Mouse (Mus musculus) bone marrow, adult 2 months (tissue): ENCODE results near the gene Nmnat3. TPM values are rescaled to one million over a fixed set of nuclear protein-coding genes. Genes with fewer than 3 reads are reported as not detected.

Source experiments
- H3K27ac ChIP-seq: fragments of 200-500 bp; 2 replicates; pipeline ENCODE4 v1.5.1; 2012; ENCODE audit warnings: low read depth, mild to moderate bottlenecking, control low read depth, inconsistent platforms, low read length; ENCODE audit not compliant: control insufficient read depth, poor library complexity, insufficient read depth
- H3K4me1 ChIP-seq: fragments of 200-500 bp; 2 replicates; pipeline ENCODE4 v1.6.1; 2011; ENCODE audit warnings: low read length; ENCODE audit not compliant: control insufficient read depth, insufficient read depth
- H3K4me3 ChIP-seq: fragments of 200-500 bp; replicated peaks from 2 replicates; pipeline ENCODE3; 2011; ENCODE audit warnings: mild to moderate bottlenecking, low read depth, low read length, control low read depth; ENCODE audit not compliant: control insufficient read depth
- CTCF ChIP-seq: fragments of 200-500 bp; IDR thresholded peaks from 2 replicates; pipeline ENCODE4 v1.5.1; 2011; ENCODE audit warnings: low read length, control low read depth; ENCODE audit not compliant: control insufficient read depth, insufficient read depth
- POLR2A ChIP-seq: fragments of 200-500 bp; IDR thresholded peaks from 2 replicates; pipeline ENCODE4 v1.6.1; 2011; ENCODE audit warnings: low read depth, mild to moderate bottlenecking, control low read depth, low read length, borderline replicate concordance; ENCODE audit not compliant: control insufficient read depth
- WGBS: fragments of 180-500 bp; shearing (Covaris S2); methylation state at CpG from one replicate; pipeline ENCODE4 v1.1.7; 2018; 5-methylcytosine and 5-hydroxymethylcytosine counted together
- polyA plus RNA-seq: library from polyadenylated mRNA; stranded (reverse); fragments of >200 nt; gene quantifications from 2 replicates; pipeline ENCODE4 v1.2.4, GENCODE M21; 2011; ENCODE audit warnings: low replicate concordance; ENCODE audit not compliant: missing spikeins, insufficient read depth, insufficient read length

Nmnat3 gene
- polyA plus RNA-seq, 1 experiment, result 18.9 TPM

DNA sequence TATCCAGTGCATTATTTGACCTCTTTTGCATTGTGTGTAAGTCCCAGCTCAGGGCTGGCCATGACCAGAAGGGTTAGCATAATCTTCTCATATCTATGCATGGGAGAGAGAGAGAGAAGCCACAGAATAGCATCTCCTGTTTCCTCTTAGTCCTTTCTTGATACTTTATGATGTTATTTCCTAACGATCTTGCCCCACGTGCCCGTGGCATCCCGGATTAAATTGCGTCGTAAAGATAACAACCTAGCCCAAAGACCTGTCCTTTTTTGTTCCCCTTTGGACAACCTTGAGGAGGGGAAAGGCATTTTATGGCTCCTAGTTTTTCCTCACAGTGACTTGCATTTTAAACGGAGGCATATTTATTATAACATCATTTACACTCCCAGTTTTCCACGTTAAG is 78.8 kb downstream of the Nmnat3 start:
- no peaks in the 10 kb centered on the region for H3K4me1 ChIP-seq
- TF ChIP-seq POLR2A (no peak), CTCF (no peak)
- 82% methylated on average over 8 of the region's 8 CpGs for WGBS
- no peak overlapping the region for H3K27ac ChIP-seq
- no peak overlapping the region for H3K4me3 ChIP-seq

GRCm38 (mm10) chr9:98367333-98367962 is 80.2 kb downstream of the Nmnat3 start:
- Histone ChIP-seq H3K4me3 (no peak overlapping the region), H3K4me1 (no peaks in the 10 kb centered on the region), H3K27ac (no peak overlapping the region)
- WGBS, result 94% methylated on average over 13 of the region's 13 CpGs
- no peak for TF ChIP-seq CTCF
- no peak for TF ChIP-seq POLR2A

DNA sequence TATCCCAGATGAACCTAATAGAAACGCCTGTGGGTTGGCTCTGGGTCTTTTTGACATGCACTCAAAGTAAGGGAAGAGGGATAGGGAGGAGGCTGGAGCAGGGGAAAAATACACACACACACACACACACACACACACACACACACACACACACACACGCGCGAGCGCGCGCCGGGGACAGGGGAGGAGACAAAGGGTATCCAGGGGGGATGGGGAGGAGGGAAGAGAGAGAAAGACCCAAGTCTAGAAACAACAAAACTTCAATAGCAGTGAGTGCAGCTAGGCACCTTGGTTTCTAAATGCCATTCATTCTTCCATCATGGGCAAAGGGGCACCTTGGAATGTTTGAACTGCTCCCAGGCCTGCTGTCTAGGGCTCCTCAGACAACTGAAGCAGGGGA is 82.5 kb downstream of the Nmnat3 start:
- H3K4me3 ChIP-seq, result no peak overlapping the region
- H3K4me1 ChIP-seq, result no peaks in the 10 kb centered on the region
- 93% methylated on average over 8 of the region's 8 CpGs for WGBS
- H3K27ac ChIP-seq, result no peak overlapping the region
- no peak for TF ChIP-seq CTCF
- no peak for TF ChIP-seq POLR2A

DNA sequence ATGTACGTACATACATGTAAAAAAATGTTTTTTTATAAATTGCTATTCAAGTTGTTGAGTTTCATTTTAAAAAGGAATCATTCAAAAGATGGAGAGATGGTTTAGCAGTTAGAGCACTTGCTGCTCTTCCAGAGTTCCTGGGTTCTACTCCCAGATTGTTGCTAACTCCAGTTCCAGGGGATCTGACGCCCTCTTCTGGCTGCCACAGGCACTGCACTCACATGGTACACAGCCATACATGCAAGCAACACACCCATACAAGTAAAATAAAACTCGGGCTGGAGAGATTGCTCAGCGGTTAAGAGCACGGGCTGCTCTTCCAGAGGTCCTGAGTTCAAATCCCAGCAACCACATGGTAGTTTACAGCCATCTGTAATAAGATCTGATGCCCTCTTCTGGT is 86.1 kb downstream of the Nmnat3 start:
- WGBS, result 94% methylated on average over 5 of the region's 5 CpGs
- TF ChIP-seq POLR2A (no peak), CTCF (peak; percentile 23; the same call in 1 of the 2 replicates)
- H3K4me1 ChIP-seq, result no peaks in the 10 kb centered on the region
- no peak overlapping the region for H3K4me3 ChIP-seq
- H3K27ac ChIP-seq, result no peak overlapping the region

DNA sequence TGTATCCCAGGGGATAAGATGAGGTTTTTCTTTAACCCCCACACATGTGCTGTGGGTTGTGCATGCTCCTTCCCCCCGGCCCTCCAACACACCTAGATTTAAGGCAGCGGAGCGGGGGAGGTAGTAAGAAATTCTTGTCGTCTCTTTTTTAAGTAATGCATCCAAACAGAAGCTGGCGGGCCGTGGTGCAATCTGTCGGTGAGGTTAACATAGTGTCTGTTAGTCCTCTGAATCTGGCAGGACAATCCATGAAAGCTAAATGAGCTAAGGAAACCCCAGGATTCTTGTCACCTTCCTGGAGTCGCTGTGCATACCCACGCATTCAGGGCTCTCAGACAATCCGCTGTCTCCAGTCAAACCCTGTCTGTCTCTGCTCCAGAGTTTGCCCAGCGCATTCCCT is 87.7 kb downstream of the Nmnat3 start:
- Histone ChIP-seq H3K4me3 (no peak overlapping the region), H3K27ac (no peak overlapping the region), H3K4me1 (no peaks in the 10 kb centered on the region)
- no peak for TF ChIP-seq POLR2A
- WGBS, result 93% methylated on average over 11 of the region's 11 CpGs

GRCm38 (mm10) chr9:98375329-98376170 is 88.3 kb downstream of the Nmnat3 start:
- no peak overlapping the region for H3K27ac ChIP-seq
- WGBS, result 79% methylated on average over 5 of the region's 5 CpGs

DNA sequence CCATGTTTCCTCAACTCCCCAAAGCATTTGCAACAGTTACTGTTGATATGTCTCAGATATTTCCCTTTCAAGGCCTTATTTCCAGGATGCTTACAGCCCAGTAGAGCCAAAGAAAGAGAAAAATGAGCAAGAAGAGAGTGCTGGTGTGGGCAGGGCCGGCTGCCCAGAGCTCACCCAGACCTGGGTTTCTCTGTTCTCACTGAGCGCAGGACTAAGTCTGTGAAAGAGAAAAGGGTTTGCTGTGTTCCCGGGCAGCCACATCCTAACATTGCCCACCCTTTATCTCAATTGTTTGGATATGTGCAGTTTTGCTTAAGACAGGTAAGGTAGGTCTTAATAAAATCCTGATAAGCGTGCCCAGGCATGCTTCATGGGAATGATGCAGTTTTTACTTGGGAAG is 92.5 kb downstream of the Nmnat3 start:
- H3K4me3 ChIP-seq, result no peak overlapping the region
- WGBS, result 90% methylated on average over 4 of the region's 4 CpGs

More at GRCm38 (mm10) chr9:98375329-98376170, 88.3 kb downstream of the Nmnat3 start:
- Histone ChIP-seq H3K4me3 (no peak overlapping the region), H3K4me1 (no peaks in the 10 kb centered on the region)
- TF ChIP-seq CTCF, result no peak
- no peak for TF ChIP-seq POLR2A

DNA sequence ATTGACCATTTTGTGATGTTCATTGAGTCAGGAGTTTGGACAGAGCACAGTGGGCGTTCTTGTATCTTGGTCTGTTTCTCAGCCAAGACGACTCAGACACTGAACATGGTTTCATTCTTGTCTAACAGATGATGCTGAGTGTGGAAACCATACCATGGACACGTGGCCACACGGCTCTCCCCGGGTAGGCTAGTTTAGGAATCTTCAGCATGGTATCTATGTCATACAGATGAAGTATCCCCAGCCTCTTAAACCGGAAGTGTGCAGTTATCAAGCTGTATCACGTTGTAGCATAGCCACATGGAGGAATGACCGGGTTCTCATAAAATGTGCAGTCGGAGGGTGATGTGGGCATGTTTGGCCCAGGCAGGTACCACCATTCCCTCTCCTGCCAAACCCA is 93.4 kb downstream of the Nmnat3 start:
- WGBS, result 92% methylated on average over 9 of the region's 9 CpGs
- Histone ChIP-seq H3K4me3 (no peak overlapping the region), H3K4me1 (no peaks in the 10 kb centered on the region), H3K27ac (no peak overlapping the region)
- no peak for TF ChIP-seq POLR2A
- no peak for TF ChIP-seq CTCF

More for the DNA sequence above, 92.5 kb downstream of the Nmnat3 start:
- TF ChIP-seq POLR2A (no peak), CTCF (no peak)
- no peaks in the 10 kb centered on the region for H3K4me1 ChIP-seq
- H3K27ac ChIP-seq, result no peak overlapping the region
